Mouse (Mus musculus): ENCODE data around the gene Zfp362.

DNA sequence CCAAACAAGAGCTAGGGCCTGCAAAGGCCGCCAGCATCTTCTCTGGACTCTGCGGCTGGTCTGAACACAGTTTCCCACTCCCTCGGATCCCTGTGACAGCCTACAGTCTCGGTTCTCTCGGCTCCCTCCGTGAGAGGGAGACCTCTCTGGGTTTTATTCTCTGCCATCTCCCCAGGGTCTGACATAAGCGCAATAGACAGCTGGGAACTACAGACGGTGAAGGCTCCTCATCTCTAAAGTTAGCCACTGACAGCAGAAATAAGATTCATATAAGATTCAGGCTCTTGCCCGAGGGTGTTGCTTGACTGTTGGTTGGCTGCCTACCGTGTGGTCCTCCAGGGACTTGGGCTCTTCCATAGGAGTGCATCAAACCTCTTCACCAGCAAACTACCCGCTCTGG is 28.3 kb downstream of the Zfp362 start:
- no peak for TF ChIP-seq CTCF (IDR thresholded peaks at IDR 0.05)
- no peak for TF ChIP-seq EP300 (IDR thresholded peaks at IDR 0.05)
